Mouse (Mus musculus) Muller cell, postnatal 12 days (primary cell): Measurements from ENCODE around the gene Itprid1.

Experiments
- DNase-seq: peaks from one replicate; pipeline ENCODE4 v3.0.0-alpha.2; 2015; ENCODE audit errors: inconsistent ontology term

Gene Itprid1

DNA sequence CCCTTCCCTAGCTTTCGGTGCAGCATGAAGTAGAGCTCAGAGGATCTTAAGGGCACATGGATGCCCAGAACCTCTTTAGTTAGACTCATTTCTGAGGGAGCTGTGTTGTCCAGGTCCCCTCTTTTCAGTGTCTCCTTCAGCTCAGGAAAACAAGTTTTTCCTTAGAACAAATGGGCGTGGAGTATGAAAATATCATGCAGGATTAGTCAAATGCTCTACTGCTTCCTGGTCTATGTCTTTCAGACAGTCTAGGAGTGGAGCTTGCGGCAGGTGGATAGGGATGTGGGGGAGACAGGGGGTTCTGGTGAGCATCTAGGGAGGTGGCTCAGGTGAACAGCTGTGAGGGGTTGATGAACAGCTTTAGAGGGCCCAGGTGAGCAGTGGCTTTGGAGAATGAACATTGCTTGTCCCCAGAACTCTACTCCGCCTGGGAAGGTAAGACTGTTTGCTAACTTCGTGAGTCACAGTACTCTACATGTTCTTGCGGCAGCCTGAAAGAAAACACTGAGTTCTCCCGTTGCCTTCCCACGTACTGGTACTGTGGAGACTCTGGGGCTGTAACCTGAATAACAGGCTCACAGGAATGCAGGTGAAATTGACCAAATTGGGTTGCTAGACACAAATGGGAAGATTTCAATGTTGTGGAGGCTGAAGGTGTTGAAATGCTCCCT lies at the start of gene Itprid1:
Itprid1 (plus strand) TSS at position 246 of the 671 bp plus-strand sequence.
- DNase-seq, result no peak

DNA sequence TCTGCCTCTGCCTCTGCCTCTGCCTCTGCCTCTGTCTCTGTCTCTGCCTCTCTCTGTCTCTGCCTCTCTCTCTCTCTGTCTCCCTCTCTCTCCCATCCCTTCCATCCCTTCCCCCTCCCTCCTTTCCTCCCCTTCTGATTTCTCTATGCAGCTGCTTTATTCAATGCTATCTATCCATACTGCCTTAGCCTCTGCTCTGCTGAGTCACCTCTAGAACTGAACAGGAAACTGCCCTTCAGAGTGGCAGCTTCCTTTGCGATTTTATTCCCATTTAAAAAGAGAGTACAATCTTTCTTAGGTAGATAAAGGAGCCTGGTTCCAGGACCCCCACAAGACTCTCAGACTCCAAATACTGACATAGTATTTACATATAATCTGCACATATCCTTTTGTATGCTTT lies 47.1 kb upstream of the Itprid1 start:
- DNase-seq, result no peak

DNA sequence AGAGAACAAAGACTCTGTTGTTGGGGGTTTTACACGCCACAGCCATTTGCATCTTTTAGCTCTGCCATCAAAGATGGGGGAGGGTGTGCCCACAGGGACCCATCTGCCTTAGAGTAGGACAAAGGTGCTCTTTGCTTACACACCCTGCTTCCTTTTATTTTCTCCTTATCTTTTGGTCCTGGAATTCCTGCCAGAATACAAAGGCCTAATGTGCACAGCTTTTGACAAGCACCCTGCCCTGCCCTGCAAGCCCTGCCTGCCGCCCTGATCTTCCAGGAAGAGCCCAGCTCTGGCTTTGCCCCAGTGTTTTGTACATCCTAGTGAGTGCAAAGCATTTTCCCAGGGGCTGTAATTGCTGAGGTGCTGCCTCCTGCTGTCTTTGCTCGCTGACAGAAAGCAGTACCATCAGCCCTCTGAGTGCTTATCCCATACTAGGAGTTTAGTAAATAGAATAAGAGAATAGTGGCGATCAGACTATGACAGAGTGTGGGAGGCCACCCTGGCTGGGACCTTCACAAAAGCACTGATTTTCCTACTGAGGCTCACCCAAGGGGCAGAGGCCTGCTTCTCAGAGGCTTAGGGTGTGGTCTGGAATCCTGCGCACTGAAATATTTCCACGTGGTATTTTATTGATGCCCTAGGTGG lies 44.7 kb upstream of the Itprid1 start:
- DNase-seq, result peak; percentile 29

- no peak for DNase-seq
Measured at GRCm38 (mm10) chr6:55792536-55792935, 44.2 kb upstream of the Itprid1 start.

- DNase-seq, result no peak
Measured at GRCm38 (mm10) chr6:55802686-55803085, 34.0 kb upstream of the Itprid1 start.

GRCm38 (mm10) chr6:55803357-55803756 lies 33.3 kb upstream of the Itprid1 start:
- no peak for DNase-seq

- no peak for DNase-seq
Measured at GRCm38 (mm10) chr6:55803991-55804680, 32.6 kb upstream of the Itprid1 start.

DNA sequence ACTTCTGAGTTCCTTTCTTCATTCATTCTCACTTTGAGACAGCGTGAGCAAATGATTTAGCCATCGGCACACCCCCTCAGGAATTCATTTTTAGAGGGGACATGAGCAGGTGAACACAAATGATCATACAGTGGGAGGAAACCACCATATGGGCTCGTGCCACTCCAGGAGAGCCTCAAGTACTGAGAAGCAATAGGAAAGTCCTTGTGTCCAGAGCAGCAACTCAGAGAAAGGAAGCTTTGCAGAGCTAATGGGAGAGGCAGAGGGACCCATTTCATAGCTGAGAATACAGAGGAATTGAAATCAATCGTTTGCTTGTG lies 32.1 kb upstream of the Itprid1 start:
- no peak for DNase-seq

- DNase-seq, result peak; percentile 70
Measured at GRCm38 (mm10) chr6:55805291-55806137, 31.2 kb upstream of the Itprid1 start.

DNA sequence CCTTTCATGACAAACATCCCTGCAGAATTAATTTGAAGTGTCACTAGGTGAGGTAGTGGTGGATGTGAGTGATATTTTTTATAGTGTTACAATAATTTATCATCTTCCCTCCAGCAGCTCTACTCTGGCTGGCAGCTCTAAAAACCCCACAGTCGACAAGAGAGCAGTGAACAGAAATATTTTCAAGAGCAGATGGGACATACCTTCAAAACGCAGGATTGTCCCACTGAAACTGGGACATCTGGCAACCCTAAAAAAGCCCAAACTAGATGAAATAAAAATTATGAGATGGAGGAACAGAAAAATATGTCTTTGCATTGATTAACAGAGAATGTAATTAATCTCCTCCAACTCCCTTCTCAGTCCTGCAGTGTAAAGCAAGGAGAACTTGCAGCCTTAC lies 30.2 kb upstream of the Itprid1 start:
- DNase-seq, result no peak

DNA sequence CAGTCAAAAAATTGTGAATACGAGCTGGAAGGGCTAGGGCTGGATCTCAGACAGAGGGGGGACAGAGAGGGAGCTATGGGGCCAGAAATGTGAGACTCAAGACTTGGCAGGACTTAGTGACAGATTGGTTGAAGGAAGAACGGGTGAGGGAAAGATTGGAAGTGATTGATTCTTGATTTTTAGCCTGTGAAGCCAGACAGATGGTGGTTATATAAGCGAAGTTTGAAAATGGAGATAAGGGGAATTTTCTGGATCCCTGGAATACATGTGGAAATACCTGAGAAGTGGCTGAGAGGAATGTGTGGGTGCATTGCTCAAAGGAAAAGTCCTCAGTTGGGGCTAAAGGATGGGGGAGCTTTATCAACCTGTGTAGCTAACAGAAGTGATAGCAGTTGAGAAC lies 28.0 kb upstream of the Itprid1 start:
- DNase-seq, result no peak

DNA sequence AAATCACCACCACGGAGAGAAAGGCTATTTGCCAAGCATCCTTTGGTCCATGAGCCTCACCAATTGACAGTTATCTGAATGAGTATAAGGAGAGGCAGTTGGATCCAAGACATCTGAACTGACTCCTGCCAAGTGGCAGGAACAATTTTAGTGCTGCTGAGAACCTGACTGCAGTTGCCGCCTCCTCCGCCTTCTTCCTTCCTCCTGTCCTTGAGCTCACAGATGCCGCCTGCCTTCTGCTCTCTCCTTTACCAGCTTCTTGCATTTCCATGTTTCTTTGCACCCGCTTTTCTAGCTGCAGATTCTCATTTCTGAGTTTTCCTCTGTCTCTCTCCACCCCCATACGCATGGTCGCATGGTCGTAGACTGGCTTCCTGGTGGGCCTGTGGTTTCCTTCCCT lies 25.5 kb upstream of the Itprid1 start:
- DNase-seq, result no peak

GRCm38 (mm10) chr6:55812353-55812752 lies 24.3 kb upstream of the Itprid1 start:
- no peak for DNase-seq

DNA sequence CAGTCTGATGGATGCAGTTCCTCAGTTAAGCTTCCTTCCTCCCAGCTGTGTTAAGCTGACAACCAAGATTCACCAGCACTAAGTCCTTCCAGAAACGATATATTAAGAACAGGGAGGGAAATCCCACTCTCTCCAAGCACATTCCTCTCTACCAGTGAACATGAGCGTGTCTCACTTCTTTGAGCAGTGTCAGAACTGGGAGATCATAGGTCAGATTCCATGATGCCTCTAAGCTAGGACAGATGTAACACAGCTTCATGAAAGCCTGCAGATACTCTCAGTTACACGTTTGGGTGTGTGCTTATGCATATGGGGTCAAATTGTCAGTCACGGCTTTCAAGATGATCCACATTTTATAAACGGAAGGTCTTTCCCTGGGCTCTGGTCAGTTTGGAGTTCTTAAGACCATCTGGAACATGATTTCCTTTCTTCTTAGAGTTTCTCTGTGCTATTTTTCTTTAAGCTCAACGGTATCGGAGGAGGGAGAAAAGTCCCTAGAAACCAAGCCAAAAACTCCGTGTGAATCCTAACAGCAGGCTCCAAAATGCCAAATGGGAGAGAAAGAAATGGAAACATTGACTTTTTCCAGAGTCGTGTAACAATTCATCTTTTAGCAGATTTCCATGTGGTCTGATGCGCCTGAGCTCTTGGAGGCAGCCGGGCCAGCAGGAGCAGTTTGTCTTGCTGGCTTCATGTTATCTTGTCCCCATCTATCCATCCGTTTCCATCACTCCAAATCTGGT lies 22.3 kb upstream of the Itprid1 start:
- DNase-seq, result no peak

- no peak for DNase-seq
Measured at GRCm38 (mm10) chr6:55816911-55817310, 19.8 kb upstream of the Itprid1 start.

GRCm38 (mm10) chr6:55829722-55830121 lies 7.0 kb upstream of the Itprid1 start:
- no peak for DNase-seq

GRCm38 (mm10) chr6:55852589-55852988 lies 15.9 kb downstream of the Itprid1 start:
- DNase-seq, result peak; percentile 65

GRCm38 (mm10) chr6:55856085-55856484 lies 19.4 kb downstream of the Itprid1 start:
- DNase-seq, result no peak

DNA sequence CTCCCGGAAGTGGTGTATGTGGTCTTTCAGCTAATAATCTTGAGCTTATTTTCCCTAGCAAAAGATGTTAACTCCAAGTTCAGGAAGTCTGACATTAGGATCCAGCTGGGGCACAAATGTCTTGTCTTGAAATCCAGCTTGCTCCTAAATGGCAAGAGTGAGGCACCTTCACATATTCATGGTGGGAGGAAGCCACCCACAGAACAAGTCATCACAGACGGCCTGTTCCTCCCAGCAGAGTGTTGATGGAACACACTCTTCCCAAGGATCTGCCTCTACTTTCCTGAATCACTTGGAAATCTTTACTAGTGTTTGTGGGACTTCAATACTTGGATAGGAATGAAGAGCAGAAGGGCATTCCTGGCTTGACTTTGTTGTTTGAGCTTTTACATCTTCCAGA lies 28.5 kb downstream of the Itprid1 start:
- DNase-seq, result no peak

DNA sequence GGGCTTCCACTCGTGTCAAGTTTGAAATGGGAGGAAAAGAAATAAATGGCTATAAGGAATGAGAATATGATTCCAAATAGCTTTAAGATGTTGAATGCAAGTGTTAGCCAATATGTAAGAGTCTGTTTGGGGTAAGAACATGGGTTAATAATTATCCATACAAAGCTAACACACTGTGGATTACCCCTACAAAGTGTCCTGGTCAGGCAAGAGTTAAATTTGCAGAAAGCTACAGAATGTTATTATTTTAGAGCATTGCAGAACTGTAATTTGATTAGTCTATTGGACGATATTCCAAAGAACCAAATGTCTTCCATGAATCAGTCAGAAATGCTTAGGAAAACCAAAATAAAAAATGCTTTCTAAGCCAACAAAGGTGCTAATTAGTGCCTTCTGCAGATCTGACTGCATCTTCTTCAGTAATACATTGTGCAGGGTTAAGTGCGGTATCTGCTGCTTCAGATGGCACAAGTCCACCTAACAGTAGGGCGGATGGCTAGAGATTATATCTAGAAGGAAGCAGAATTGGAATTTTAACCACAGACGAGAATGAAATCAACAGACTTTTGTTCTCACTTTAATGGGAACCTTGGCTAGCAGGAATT lies 42.8 kb downstream of the Itprid1 start:
- peak; percentile 67 for DNase-seq

DNA sequence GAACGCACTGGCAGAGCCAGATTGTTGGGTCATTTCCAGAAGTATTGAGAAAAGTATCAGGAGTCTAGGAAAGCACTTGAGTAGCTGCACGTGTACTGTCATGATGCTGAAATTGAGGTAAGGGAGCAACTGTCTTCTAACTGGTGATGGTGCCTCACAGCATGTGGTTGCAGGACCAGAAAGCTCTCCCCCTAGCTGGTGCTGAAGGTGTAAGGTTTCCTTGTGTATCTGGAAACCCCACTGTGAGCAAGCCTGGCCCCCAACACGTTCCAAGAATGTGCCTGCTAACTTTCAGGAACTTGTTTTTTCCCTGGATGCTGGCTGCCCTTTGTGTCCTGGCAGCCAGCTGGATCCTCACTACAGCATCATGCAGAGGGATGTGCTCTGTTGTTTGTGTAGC lies 44.2 kb downstream of the Itprid1 start:
- peak; percentile 65 for DNase-seq
